Mouse (Mus musculus): Measurements from ENCODE around the gene Fmnl2.

GRCm38 (mm10) chr2:52955831-52956230 lies 98.2 kb downstream of the Fmnl2 start:
- TF ChIP-seq GATA1 (IDR thresholded peaks at IDR 0.05; ENCODE audit: borderline replicate concordance, low read length) (no peak), FLI1 (IDR thresholded peaks at IDR 0.05; ENCODE audit: low read length) (no peak)
